Mouse (Mus musculus) G1E-ER4 (cell line): Measurements from ENCODE around the gene Csrp3. TPM values are rescaled to one million over a fixed set of nuclear protein-coding genes. Genes with fewer than 3 reads are reported as not detected.

ENCODE experiments used
- GATA1 ChIP-seq: IDR thresholded peaks from one replicate; pipeline ENCODE4 v1.8.0; 2012; ENCODE audit warnings: low read length, inconsistent platforms
- polyA plus RNA-seq: library from polyadenylated mRNA; stranded (reverse); fragments of >175 nt; gene quantifications from 2 replicates; pipeline ENCODE4 v1.2.3, GENCODE M21; 2012

Csrp3 gene
- polyA plus RNA-seq, 1 experiment, result not detected

DNA sequence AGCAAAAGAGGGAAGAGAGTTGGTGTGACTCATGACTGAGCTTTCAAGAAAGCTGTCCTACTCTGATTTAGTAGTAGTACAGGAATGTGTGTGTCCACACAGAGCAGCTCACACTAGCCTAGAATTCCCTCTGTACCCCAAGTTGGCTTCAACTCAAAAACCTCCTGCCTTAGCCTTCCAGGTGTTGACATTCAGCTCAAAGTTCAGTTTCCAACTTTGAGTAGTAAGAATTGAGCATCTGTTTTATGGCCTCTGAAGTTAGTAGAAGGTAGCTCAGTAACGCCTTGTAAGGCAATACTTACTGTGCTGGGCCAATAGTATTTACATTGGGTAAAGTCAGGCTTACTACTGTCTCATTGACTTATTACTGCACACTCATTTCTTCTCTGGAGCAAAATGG, 34.2 kb downstream of the Csrp3 start:
- TF ChIP-seq GATA1, result no peak

DNA sequence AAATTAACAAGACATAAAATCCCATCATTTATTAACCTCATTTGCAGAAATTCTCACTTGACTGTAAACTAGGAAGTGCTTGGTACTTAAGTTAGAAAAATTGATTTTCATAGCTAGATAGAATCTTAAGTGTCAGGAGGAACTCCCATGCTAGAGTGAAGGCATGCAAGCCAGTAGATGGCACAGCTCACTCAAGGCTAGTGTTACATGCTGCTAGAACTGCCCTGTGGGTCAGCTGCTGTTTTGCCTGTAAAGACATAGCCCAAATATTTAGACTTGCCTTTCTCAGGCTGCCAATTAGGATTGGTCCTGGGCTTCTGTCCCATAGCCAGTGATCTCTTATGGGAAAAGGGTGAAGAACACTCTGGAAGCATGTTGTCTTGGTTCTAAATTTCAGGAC, 35.5 kb downstream of the Csrp3 start:
- TF ChIP-seq GATA1, result no peak

DNA sequence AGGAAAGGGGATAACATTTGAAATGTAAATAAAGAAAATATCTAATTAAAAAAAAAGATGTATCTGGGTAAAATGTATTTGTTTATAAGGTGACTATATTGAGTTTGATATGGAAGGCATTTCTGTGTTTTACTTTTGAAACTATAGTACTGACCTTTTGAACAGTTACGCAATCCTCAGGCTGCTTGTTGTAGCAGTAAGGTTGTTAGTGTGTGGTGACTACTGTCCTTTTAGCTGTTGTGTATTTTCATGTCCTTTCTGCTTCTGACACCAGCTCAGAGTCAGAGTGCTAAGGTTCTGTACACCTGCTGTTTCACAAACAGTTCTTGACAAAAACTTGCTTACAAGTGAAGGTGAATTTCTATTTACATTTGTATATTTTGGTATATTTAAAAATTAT, 37.2 kb downstream of the Csrp3 start:
- TF ChIP-seq GATA1, result no peak

DNA sequence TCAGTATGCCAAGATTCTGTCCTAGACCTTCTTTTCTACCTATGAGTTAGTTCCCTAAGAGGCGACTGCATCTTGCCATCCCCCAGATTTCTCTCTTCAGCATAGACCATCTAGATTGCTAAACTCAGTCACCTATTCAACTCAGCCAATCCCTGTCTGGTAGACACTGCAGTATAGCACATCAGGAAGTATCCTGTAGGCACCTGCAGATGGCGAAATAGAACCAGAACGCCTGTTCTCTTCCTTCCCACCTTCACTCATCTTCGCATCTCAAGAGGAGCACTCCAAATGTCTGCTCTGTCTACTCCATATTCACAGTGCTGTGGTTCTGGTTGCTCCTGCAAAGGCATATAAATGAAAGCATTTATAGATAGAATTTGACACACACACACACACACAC, 41.2 kb downstream of the Csrp3 start:
- TF ChIP-seq GATA1, result no peak

DNA sequence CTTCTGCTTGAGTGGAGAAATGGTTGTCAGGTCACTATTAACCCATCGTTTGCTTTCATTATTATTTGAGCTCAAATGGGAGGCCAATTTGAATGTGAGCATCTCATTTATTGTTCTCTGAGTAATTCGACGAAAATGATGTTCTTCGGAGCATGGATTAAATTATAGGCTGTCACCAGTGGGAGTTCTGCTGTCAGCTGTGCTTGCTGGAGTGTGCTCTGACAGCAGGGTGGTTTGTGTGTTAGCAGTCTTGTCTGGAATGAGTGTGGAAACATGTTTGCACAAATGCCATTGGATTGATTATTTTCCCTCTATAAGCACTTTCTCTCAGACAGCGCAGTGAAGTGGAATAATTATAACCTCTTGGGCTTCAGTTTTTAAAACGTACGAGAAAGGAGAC, 44.5 kb downstream of the Csrp3 start:
- TF ChIP-seq GATA1, result no peak

DNA sequence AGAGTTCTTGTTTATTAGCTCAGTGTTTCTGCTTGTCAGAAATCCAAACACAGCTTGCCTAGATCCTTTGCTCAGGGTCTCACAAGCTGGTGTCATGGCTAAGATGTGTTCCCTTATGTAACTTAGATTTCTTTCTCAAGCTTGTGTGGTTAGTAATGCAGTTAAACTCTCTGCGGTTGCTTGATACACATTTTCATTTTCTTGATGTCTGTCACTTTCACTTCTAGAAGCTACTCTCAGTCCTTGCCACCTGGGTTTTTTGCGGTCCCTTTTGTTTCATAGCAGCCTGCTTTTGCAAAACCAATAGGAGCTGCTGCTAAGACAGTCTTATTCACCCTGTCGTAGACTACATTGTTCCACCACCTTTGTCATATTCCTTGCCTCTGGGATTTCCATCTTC, 52.7 kb downstream of the Csrp3 start:
- TF ChIP-seq GATA1, result no peak

DNA sequence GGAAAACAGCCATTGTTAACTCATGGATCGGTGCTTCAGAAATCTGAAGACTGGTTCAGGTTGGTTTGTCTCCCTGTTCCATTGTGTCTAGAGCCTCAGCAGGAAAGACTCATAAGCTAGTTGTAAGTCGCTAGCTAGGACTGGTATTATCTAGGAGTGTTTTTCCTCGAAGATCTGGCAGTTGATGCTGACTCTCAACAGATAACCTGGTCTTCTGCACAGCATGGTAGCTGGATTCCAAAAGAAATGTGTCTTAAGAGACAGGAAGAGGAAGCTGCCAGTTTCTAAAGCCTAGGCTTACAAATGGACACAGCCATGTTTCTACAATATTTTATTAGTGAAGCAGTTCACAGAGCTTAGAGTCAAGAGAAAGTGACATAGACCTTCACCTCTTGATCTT, 56.4 kb downstream of the Csrp3 start:
- no peak for TF ChIP-seq GATA1

DNA sequence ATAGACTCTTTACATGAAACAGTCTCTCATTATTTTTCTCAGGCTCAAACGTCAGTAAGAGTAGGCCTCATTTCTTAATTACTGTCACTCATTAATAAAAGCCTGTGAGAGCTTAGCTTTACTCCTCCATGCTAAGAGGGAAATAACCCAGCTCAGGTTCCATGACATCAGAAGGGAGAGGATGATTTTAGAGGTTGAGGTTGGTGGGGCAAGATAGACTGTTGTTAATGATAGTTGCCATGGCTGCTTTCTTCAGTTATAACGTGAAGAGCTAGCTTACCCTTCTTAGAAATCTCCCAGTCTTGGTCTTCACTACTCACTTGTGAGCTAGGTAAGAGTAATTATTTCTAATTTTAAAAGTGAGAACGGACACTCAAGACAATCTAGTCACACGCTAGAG, 57.7 kb downstream of the Csrp3 start:
- TF ChIP-seq GATA1, result no peak

DNA sequence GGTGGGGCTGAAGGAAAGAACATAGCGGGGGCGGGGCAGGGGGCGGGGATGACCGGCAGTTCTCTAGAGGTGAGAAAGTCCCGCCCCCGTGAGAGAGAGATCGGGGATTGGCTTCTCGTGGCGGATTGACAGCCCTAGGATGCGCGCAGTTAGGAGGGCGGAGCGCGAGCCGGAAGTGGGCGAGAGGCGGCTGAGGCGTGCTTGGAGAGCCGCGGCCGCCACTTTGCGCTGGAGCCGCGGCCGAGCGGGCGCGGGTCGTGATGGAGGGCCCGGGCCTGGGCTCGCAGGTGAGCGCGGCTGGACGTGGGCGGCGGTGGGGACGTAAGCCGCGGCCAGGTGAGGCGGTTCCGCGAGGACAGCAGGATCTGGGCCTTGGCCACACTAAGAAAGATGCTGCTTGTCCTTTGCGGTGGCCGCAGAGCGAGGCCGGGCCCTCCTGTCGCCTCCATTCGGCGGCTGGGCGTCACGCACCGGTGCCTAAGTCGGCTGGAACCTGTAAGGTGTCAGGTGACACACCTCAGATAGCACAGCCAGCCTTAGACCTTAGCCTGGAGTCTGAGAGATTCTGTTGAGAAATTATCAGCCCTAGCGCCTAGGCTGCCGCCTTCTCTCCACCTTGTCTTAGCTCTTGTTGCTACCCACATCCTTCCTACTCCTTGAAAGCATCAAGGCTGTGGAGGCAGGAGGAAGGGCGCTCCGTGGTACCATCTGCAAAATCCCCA, 58.8 kb downstream of the Csrp3 start, which contains the start of gene Zdhhc13:
Gene Zdhhc13 (plus strand): TSS at position 153 of the 722 bp plus-strand sequence.
- TF ChIP-seq GATA1, result no peak

DNA sequence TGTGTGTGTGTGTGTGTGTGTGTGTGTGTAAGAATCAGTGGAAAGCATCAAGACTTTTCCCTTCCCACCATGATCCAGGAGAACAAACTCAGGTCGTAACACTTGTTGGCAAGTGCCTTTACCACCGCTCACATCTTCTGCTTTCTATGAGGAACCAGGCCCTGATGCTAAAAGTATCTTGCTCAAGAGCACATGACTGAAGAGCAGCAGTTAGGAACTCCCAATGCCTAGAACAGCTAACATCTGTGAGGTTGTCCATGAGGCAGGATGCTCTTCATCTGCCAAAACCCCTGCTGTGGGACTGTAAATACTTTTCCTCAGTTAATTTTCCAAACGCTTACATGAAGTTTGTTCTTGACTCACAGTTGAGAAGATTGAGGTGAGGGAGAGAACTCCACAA, 59.5 kb downstream of the Csrp3 start:
- TF ChIP-seq GATA1, result no peak

DNA sequence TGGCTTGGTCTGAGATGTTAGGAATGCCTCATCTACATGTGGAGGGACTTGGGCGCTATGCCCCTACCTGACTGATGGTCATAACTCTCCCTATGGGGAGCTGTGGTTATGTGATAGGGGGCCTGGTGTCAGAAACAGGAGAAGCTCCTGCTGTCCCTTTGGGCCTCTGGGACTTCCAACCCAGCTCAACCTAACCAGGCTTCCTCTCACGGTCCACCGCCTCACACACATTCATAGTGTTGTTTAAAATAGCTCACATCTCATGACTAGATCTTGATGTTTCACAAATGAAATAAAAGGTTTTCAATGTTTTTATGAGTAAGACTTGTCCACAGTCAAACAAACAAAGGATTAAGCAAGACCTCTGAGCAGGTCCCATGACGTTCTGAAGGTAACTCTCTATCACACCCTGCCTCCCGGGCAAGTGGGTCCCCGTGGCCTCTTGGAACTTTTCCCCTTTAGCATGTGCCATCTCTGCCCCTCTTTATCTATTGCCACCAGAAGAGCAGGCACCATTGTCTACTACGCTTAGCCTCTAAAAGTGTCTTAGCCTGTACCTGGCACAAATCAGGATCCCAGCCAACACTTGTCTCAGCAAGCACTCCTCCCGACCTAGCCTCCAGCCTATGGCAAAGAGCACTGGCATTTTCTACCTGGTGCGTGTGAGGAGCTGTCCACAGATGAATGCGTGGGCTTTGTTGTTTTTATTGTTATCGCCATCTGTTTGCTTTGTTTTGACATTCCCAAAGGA, 62.9 kb downstream of the Csrp3 start:
- no peak for TF ChIP-seq GATA1

DNA sequence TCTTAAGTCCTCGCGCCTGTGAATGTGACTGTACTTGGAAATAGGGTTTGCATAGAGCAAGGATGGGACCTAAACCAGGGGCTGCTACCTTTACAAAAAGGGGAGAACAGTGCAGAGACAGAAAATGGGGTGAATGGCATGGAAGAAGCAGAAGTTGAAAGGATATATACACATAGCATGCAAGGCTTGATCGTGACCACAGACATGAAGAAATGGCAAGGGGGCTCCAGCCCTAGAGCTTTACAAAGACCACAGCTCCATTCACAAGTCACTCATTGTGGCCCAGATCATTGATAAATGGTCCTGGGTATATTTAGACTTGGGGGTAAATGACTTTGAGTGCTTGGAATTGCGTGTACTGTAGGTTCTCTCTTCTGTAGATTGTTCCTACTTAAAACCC, 65.4 kb downstream of the Csrp3 start:
- TF ChIP-seq GATA1, result no peak

Other genes with a start within 250 kb of the Csrp3 start
- not detected in 2 replicates for gene Mrgprb3, start 204.2 kb downstream of the Csrp3 start, polyA plus RNA-seq
- gene Zdhhc13, start 59.0 kb downstream of the Csrp3 start, polyA plus RNA-seq, result 7.5 and 10.5 TPM in 2 replicates
- 51.1 and 63.0 TPM in 2 replicates for gene E2f8, start 33.6 kb upstream of the Csrp3 start, polyA plus RNA-seq
- 0.01 and 0.23 TPM in 2 replicates for gene Nav2, start 60.7 kb upstream of the Csrp3 start, polyA plus RNA-seq